Mouse (Mus musculus) liver, embryonic 12.5 days (tissue): Measurements from ENCODE around the gene H1foo. TPM values are rescaled to one million over a fixed set of nuclear protein-coding genes. Genes with fewer than 3 reads are reported as not detected.

Source experiments
- ATAC-seq: fragments of 200-750 bp; cut with Nextera tagmentation; 2 replicates; pipeline ENCODE4 v1.8.0; 2017; ENCODE audit warnings: moderate number of reproducible peaks, mild to moderate bottlenecking, moderate library complexity
- H3K27ac ChIP-seq: fragments of 300-500 bp; sonication (generic); 2 replicates; pipeline ENCODE4 v1.5.1; 2016; ENCODE audit warnings: mild to moderate bottlenecking
- H3K27me3 ChIP-seq: fragments of 300-500 bp; sonication (generic); replicated peaks from 2 replicates; pipeline ENCODE4 v1.6.1; 2016; ENCODE audit warnings: mild to moderate bottlenecking, moderate library complexity
- H3K36me3 ChIP-seq: fragments of 300-500 bp; sonication (generic); 2 replicates; pipeline ENCODE4 v1.6.1; 2016; ENCODE audit warnings: mild to moderate bottlenecking, moderate library complexity
- H3K4me1 ChIP-seq: fragments of 300-500 bp; sonication (generic); 2 replicates; pipeline ENCODE4 v1.6.1; 2016
- H3K4me2 ChIP-seq: fragments of 300-500 bp; sonication (generic); 2 replicates; pipeline ENCODE4 v1.6.1; 2016; ENCODE audit warnings: mild to moderate bottlenecking, moderate library complexity
- H3K4me3 ChIP-seq: fragments of 300-500 bp; sonication (generic); 2 replicates; pipeline ENCODE4 v1.5.1; 2016; ENCODE audit warnings: mild to moderate bottlenecking, moderate library complexity
- H3K9ac ChIP-seq: fragments of 300-500 bp; sonication (generic); 2 replicates; pipeline ENCODE4 v1.6.1; 2016; ENCODE audit warnings: mild to moderate bottlenecking, moderate library complexity
- H3K9me3 ChIP-seq: fragments of 300-500 bp; sonication (generic); replicated peaks from 2 replicates; pipeline ENCODE4 v1.6.1; 2016; ENCODE audit warnings: mild to moderate bottlenecking, moderate library complexity
- WGBS: fragments of 180-500 bp; shearing (Covaris S2); methylation state at CpG from one replicate; pipeline ENCODE4 v1.1.7; 2016; ENCODE audit not compliant: insufficient replicate concordance; 5-methylcytosine and 5-hydroxymethylcytosine counted together
- polyA plus RNA-seq: library from polyadenylated mRNA; unstranded; fragments of >200 nt; fragmentation: Nextera tagmentation; extraction: Ambion mirVana; gene quantifications from 2 replicates; pipeline ENCODE4 v1.2.1, GENCODE M21; 2016

The H1foo gene
- polyA plus RNA-seq, 1 experiment from 2014 or later, result not detected

DNA sequence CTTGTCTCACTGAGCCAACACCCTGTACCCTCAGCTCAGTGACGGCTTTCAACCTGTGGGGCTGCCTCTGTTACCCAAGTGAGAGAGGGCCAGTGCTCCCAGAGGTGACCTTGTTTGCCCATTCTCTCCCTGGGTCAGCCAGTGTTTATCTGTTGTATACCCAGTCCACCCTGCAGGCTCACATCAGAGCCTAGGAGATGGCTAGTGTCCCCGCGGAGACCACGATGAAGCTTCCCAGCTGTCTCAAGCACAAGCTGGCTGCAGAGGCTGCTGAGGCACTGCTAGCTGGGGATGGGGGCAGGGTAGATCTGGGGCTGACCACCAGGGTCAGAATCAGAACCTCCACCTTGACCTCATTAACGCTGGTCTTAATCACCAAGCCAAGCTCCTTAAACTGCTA lies 14.7 kb upstream of the H1foo start:
- Histone ChIP-seq H3K4me2 (no peak overlapping the region), H3K9ac (no peak overlapping the region), H3K9me3 (no peaks in the 10 kb centered on the region), H3K36me3 (no peaks in the 10 kb centered on the region), H3K27me3 (no peaks in the 10 kb centered on the region), H3K27ac (no peak overlapping the region), H3K4me1 (no peaks in the 10 kb centered on the region), H3K4me3 (no peak overlapping the region)
- WGBS, result 63% methylated on average over 5 of the region's 5 CpGs
- ATAC-seq, result no peak

DNA sequence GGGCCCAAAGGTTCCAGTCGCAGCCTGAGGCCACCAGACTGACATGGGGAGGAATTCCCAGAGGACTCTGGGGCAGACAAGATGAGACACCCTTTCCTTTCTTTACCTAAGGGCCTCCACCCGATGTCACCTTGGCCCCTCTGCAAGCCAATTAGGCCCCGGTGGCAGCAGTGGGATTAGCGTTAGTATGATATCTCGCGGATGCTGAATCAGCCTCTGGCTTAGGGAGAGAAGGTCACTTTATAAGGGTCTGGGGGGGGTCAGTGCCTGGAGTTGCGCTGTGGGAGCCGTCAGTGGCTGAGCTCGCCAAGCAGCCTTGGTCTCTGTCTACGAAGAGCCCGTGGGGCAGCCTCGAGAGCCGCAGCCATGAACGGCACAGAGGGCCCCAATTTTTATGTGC lies 13.1 kb upstream of the H1foo start, which contains the start of gene Rho:
Gene Rho (plus strand): TSS at position 110 of the 400 bp plus-strand sequence.
- no peak within 1 kb of the TSS for H3K9ac ChIP-seq
- no peaks in the 10 kb centered on the region for H3K4me1 ChIP-seq
- H3K4me2 ChIP-seq, result no peak within 1 kb of the TSS
- WGBS, result 82% methylated on average over 14 of the region's 14 CpGs
- no peak within 1 kb of the TSS for H3K27ac ChIP-seq
- no peaks in the 10 kb centered on the region for H3K36me3 ChIP-seq
- H3K27me3 ChIP-seq, result no peaks in the 10 kb centered on the region
- H3K9me3 ChIP-seq, result no peaks in the 10 kb centered on the region
- H3K4me3 ChIP-seq, result no peak within 1 kb of the TSS
- ATAC-seq, result no peak

DNA sequence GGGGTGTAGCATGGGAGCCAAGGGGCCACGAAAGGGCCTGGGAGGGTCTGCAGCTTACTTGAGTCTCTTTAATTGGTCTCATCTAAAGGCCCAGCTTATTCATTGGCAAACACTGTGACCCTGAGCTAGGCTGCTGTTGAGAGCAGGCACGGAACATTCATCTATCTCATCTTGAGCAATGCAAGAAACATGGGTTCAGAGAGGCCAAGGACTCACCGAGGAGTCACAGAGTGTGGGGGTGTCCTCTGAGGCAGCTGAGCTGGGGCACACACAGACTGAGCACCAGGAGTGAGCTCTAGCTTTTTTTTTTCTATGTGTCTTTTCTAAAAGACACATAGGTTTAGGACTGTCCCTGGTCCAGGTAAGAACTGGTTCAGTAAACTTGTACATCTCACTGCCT lies 12.3 kb upstream of the H1foo start:
- Histone ChIP-seq H3K36me3 (no peaks in the 10 kb centered on the region), H3K4me1 (no peaks in the 10 kb centered on the region), H3K27ac (no peak overlapping the region), H3K4me3 (no peak overlapping the region), H3K9ac (no peak overlapping the region), H3K27me3 (no peaks in the 10 kb centered on the region), H3K4me2 (no peak overlapping the region), H3K9me3 (no peaks in the 10 kb centered on the region)
- no peak for ATAC-seq
- 76% methylated on average over 3 of the region's 3 CpGs for WGBS

DNA sequence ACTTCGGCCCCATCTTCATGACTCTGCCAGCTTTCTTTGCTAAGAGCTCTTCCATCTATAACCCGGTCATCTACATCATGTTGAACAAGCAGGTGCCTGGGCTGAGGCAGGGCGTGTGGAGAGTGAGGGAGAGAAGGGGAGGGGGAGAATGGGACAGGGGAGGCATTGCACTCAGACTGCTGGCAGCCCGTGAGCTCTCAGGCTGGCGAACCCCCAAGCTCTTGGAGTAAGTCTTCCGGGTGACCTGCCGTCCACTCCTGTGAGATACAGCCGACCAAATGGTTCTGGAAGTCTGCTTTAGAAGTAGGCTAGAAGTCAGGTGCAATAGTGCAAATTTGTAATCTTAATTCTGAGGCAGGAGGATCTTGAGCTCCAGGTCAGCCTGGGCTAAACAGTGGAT lies 9.2 kb upstream of the H1foo start:
- Histone ChIP-seq H3K4me2 (no peak overlapping the region), H3K36me3 (no peaks in the 10 kb centered on the region), H3K9me3 (no peaks in the 10 kb centered on the region), H3K4me3 (no peak overlapping the region), H3K27ac (no peak overlapping the region), H3K4me1 (no peaks in the 10 kb centered on the region), H3K9ac (no peak overlapping the region), H3K27me3 (no peaks in the 10 kb centered on the region)
- ATAC-seq, result no peak
- WGBS, result 67% methylated on average over 8 of the region's 8 CpGs

DNA sequence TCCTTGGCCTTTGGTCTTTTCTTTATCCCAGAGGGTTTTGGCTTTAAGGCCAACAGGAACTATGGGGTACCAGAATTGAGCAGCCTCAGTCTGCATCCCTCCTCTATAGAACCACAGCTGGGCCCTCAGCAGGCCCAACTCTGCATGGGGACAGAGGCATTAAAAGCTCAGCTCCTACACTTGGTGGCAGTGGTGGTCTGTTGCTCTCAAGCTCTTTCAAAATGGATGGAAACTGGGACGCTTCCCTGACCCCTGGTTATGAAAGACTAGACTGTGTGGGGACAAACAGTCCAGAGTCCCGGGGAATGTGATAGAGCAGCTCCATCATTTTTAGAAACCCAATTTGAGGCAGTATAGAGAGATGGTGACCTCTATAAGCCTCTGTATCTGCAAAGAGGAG lies 6.7 kb upstream of the H1foo start:
- WGBS, result 69% methylated on average over 2 of the region's 2 CpGs

DNA sequence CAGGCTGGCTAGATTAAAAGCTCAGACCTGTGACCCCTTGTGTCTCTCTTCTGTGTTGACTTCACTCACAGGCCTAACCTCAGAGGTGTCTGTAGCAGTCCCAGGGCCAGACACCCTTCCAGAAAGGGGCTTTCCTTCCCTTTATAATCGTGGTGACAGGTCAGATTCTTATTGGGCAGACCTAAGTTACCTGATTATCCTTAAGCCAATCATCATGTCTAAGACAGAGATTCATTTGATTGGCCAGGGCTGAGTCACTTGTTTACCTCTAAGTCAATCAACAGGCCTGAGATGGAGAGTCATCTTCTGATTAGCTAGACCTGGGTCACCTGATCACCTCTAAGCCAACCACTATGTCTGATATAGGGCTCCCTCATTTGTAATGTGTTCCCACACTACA lies 5.9 kb upstream of the H1foo start:
- no peak overlapping the region for H3K9ac ChIP-seq
- no peak for ATAC-seq
- no peak overlapping the region for H3K27ac ChIP-seq

More for the DNA sequence above, 6.7 kb upstream of the H1foo start:
- peaks cover 14% of the 10 kb centered on the region for H3K4me1 ChIP-seq
- ATAC-seq, result no peak
- no peaks in the 10 kb centered on the region for H3K36me3 ChIP-seq
- no peaks in the 10 kb centered on the region for H3K9me3 ChIP-seq
- H3K9ac ChIP-seq, result no peak overlapping the region
- H3K27ac ChIP-seq, result no peak overlapping the region
- no peak overlapping the region for H3K4me3 ChIP-seq
- no peak overlapping the region for H3K4me2 ChIP-seq
- H3K27me3 ChIP-seq, result no peaks in the 10 kb centered on the region

DNA sequence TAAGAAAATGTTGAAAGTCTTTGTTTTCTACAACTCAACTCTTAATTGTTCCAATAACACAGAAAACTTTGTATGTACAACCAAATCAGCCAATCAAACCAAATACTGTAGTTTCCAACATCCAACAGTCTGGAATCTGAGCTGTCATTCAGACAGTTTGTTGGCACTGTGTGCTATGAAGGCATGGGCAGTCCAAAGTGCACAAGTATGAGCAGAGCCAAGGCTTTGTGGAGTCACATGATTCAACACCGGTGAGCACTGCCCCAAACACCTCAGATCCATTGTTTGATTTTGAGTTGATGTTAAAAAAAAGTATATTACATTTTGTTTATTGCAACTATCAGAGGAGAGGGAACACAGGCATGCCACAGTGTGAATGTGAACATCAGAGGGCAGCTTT lies 4.1 kb upstream of the H1foo start:
- Histone ChIP-seq H3K36me3 (no peaks in the 10 kb centered on the region), H3K27ac (no peak overlapping the region), H3K4me3 (no peak overlapping the region), H3K27me3 (no peaks in the 10 kb centered on the region), H3K9ac (no peak overlapping the region), H3K4me1 (peaks cover 27% of the 10 kb centered on the region), H3K4me2 (no peak overlapping the region), H3K9me3 (no peaks in the 10 kb centered on the region)
- WGBS, result 69% methylated on average over 1 of the region's 1 CpGs
- ATAC-seq, result no peak

More for the DNA sequence above, 5.9 kb upstream of the H1foo start:
- no peaks in the 10 kb centered on the region for H3K36me3 ChIP-seq
- no peak overlapping the region for H3K4me2 ChIP-seq
- peaks cover 22% of the 10 kb centered on the region for H3K4me1 ChIP-seq
- no peaks in the 10 kb centered on the region for H3K9me3 ChIP-seq
- H3K4me3 ChIP-seq, result no peak overlapping the region
- WGBS, result 50% methylated on average over 1 of the region's 1 CpGs
- no peaks in the 10 kb centered on the region for H3K27me3 ChIP-seq

DNA sequence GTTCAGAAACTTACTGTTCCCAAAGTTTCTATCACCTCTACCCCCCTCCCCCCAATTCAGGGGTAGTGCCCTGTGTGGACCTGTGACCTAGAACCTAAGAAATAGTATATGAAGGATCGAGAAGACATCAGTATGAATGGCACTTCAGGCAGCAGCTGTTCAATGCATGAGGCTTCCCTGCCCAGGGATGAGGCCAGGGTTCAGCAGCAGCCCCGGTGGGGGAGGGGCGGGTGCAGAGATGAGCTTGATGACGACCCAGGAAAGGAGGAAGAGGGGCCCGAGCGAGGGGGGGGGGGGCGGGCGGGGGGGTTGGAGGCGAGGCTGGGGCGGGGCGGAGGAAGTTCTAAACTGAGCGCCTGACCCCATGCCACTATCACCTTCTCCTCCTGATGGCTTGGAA lies 3.6 kb upstream of the H1foo start:
- no peak for ATAC-seq
- no peak overlapping the region for H3K4me3 ChIP-seq
- H3K27ac ChIP-seq, result no peak overlapping the region
- H3K36me3 ChIP-seq, result no peaks in the 10 kb centered on the region
- WGBS, result 1% methylated on average over 9 of the region's 12 CpGs
- no peaks in the 10 kb centered on the region for H3K27me3 ChIP-seq
- H3K4me2 ChIP-seq, result peak overlapping the region; percentile 21
- no peak overlapping the region for H3K9ac ChIP-seq
- H3K9me3 ChIP-seq, result no peaks in the 10 kb centered on the region
- H3K4me1 ChIP-seq, result peaks cover 31% of the 10 kb centered on the region

DNA sequence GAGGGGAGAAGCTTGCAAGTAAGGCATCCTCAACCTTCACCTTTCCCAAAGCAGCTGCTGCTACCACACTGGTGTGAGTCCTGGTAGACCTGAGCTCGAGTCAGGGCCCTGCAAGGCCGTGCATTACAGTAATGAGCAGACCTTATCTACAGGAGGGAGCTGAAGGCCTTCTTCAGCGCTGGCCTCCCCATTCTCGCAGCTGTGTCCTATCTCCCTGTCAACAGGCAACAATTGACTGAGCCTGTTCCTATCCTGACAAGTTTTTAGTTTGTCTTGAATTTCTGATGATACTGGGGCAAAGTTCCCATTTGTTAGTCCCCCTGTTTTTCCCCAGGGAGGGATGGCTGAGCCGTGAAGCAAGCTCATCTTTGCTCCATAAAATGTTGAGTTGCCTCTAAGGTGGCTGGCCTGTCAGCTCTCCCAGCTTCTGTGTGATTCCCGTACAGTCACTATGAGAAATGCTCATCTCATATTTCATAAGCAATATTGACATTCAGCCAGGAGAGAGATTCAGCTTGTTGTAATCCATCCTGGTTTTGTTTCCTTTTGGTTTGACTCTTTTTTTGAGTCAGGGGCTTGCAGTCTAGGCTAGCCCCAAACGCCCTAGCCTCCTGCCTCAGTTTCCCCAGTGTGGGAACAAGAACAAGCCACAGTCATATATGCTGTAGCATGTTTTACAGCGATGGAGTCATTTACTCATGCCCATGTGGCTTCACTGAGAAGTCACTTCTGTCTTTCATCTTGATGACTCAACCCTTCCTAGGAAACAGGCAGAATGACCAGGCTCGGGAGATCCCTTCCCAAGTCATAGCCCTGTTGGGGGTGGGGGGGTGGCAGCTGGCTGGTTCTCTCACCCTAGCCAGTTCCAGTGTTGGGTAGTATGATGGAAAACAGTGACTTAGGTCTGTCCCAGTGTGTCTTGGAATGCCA lies 975 bp upstream of the H1foo start:
- no peak overlapping the region for H3K9ac ChIP-seq
- no peaks in the 10 kb centered on the region for H3K9me3 ChIP-seq
- ATAC-seq, result peak; percentile 50; the same call in 1 of the 2 replicates
- H3K4me2 ChIP-seq, result no peak overlapping the region
- H3K4me3 ChIP-seq, result no peak overlapping the region
- H3K4me1 ChIP-seq, result peaks cover 37% of the 10 kb centered on the region
- 41% methylated on average over 9 of the region's 9 CpGs for WGBS
- no peak overlapping the region for H3K27ac ChIP-seq
- no peaks in the 10 kb centered on the region for H3K36me3 ChIP-seq
- H3K27me3 ChIP-seq, result no peaks in the 10 kb centered on the region

DNA sequence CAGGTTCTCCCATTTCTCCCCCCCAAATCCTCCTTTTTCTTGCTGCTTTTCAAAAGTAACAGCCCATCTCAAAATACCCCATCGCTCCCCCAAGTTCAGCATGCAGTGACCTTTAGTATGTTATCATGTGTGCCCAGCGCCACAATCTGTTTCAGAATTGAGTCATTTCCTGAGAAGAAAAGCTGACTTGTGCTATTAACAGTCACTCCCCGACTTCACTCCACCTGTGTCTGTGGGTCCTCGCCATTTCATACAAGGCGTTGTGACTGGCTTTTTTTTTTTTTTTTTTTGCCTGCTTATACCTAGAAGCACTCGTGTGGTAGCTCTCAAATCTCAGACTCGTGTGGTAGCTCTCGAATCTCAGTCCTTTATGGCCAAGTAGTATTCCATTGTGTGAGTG lies 895 bp downstream of the H1foo start:
- peaks cover 37% of the 10 kb centered on the region for H3K4me1 ChIP-seq
- no peak overlapping the region for H3K9ac ChIP-seq
- no peaks in the 10 kb centered on the region for H3K27me3 ChIP-seq
- ATAC-seq, result no peak
- H3K9me3 ChIP-seq, result no peaks in the 10 kb centered on the region
- no peak overlapping the region for H3K4me3 ChIP-seq
- 32% methylated on average over 8 of the region's 8 CpGs for WGBS
- no peak overlapping the region for H3K4me2 ChIP-seq
- no peak overlapping the region for H3K27ac ChIP-seq
- H3K36me3 ChIP-seq, result no peaks in the 10 kb centered on the region

DNA sequence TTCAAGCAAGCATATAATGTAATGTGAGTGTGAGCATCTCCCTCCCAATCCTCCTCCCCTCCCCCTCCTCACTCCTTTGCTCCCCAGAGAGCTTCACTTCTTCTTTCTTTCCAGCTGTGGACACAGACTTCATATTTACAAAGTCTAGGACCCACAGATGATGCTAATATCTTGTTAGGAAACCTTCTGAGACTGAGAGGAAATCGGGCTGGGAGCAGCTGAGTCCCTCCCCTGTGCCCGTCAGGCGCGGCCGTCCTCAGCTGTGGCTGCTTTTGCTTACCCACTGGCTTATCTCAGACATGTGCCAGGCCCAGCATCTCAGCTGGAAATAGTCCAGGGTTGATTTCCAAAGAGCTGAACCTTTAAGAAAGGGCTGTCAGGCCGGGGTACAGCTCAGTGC lies 1.7 kb downstream of the H1foo start:
- no peak overlapping the region for H3K4me3 ChIP-seq
- H3K9me3 ChIP-seq, result no peaks in the 10 kb centered on the region
- WGBS, result 57% methylated on average over 6 of the region's 6 CpGs
- peaks cover 30% of the 10 kb centered on the region for H3K4me1 ChIP-seq
- H3K36me3 ChIP-seq, result no peaks in the 10 kb centered on the region
- no peak overlapping the region for H3K9ac ChIP-seq
- H3K27me3 ChIP-seq, result no peaks in the 10 kb centered on the region
- no peak overlapping the region for H3K4me2 ChIP-seq
- H3K27ac ChIP-seq, result no peak overlapping the region
- ATAC-seq, result no peak

DNA sequence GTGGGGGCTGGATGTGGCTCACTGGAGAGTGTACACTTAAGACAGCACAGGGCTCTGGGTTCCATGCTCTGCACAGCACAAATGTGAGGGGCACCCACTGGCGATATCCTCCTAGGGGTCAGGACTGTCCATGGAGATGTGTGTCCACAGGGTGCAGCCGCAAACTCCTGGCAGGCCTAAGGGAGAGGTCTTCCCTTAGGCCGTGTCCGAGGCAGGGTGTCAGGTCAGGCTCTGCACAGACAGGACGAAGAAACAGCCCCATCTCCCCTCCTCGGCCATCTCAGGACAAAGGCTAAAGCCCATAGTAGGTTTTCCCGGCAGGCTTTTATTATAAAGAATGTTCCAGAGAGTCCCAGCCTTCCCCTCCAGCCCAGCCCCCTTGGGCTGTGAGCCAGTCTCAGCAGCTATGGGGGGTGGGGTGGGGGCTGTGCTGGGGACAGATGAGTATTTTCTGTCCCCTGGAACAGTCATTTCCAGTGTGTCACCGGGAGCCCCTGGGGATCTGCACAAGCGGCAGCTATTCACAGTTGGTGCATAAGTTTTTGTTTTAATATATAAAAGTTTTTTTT lies 9.9 kb downstream of the H1foo start:
- Histone ChIP-seq H3K36me3 (peaks cover 4% of the 10 kb centered on the region; the same call in 1 of the 2 replicates), H3K4me1 (peaks cover 21% of the 10 kb centered on the region; the same call in 1 of the 2 replicates), H3K9me3 (no peaks in the 10 kb centered on the region), H3K4me3 (no peak overlapping the region), H3K27me3 (no peaks in the 10 kb centered on the region; the same call in 1 of the 2 replicates), H3K4me2 (no peak overlapping the region), H3K27ac (no peak overlapping the region), H3K9ac (no peak overlapping the region)
- no peak for ATAC-seq
- WGBS, result 82% methylated on average over 9 of the region's 9 CpGs
